Mouse (Mus musculus) brown adipose tissue, adult 24 weeks (tissue): ENCODE results near the gene Lpgat1. TPM values are rescaled to one million over a fixed set of nuclear protein-coding genes. Genes with fewer than 3 reads are reported as not detected.

ENCODE experiments used
- H3K27ac ChIP-seq: fragments of 200-500 bp; replicated peaks from 2 replicates; pipeline ENCODE4 v1.5.1; 2012; ENCODE audit warnings: low read depth, mild to moderate bottlenecking, low read length
- H3K4me1 ChIP-seq: fragments of 200-500 bp; 2 replicates; pipeline ENCODE4 v1.6.1; 2012; ENCODE audit warnings: low read length, mixed read lengths; ENCODE audit not compliant: control insufficient read depth, insufficient read depth, insufficient read length
- H3K4me3 ChIP-seq: fragments of 200-500 bp; 2 replicates; pipeline ENCODE4 v1.5.1; 2012; ENCODE audit warnings: low read depth, mild to moderate bottlenecking, low read length, moderate library complexity; ENCODE audit not compliant: insufficient read depth
- polyA plus RNA-seq: library from polyadenylated mRNA; stranded (reverse); fragments of >200 nt; gene quantifications from 2 replicates; pipeline ENCODE4 v1.2.4, GENCODE M21; 2012; ENCODE audit not compliant: missing spikeins, insufficient read depth, insufficient read length

Lpgat1 gene
- polyA plus RNA-seq, 1 experiment: 40.5 TPM

GRCm38 (mm10) chr1:191775116-191775515 lies 57.5 kb downstream of the Lpgat1 start:
- H3K4me3 ChIP-seq: no peak overlapping the region
- no peaks in the 10 kb centered on the region for H3K4me1 ChIP-seq
- H3K27ac ChIP-seq: no peak overlapping the region

GRCm38 (mm10) chr1:191777521-191777920 lies 59.9 kb downstream of the Lpgat1 start:
- Histone ChIP-seq H3K4me1 (no peaks in the 10 kb centered on the region), H3K27ac (no peak overlapping the region), H3K4me3 (no peak overlapping the region)

- H3K4me3 ChIP-seq: no peak overlapping the region
- H3K27ac ChIP-seq: no peak overlapping the region
- H3K4me1 ChIP-seq: no peaks in the 10 kb centered on the region
These were observed 62.8 kb downstream of the Lpgat1 start for GRCm38 (mm10) chr1:191780470-191780869.

- no peak overlapping the region for H3K27ac ChIP-seq
- no peak overlapping the region for H3K4me3 ChIP-seq
- no peaks in the 10 kb centered on the region for H3K4me1 ChIP-seq
These were observed 67.5 kb downstream of the Lpgat1 start for GRCm38 (mm10) chr1:191785108-191785507.

- Histone ChIP-seq H3K4me3 (no peak overlapping the region), H3K4me1 (no peaks in the 10 kb centered on the region), H3K27ac (no peak overlapping the region)
These were observed 68.6 kb downstream of the Lpgat1 start for GRCm38 (mm10) chr1:191786255-191786654.

- Histone ChIP-seq H3K4me3 (no peak overlapping the region), H3K4me1 (no peaks in the 10 kb centered on the region), H3K27ac (no peak overlapping the region)
These were observed 69.7 kb downstream of the Lpgat1 start for GRCm38 (mm10) chr1:191787379-191787778.

GRCm38 (mm10) chr1:191792991-191793390 lies 75.4 kb downstream of the Lpgat1 start:
- peaks cover 6% of the 10 kb centered on the region; the same call in 1 of the 2 replicates for H3K4me1 ChIP-seq
- no peak overlapping the region for H3K4me3 ChIP-seq
- no peak overlapping the region for H3K27ac ChIP-seq

GRCm38 (mm10) chr1:191793888-191794532 lies 76.4 kb downstream of the Lpgat1 start:
- Histone ChIP-seq H3K4me1 (peaks cover 6% of the 10 kb centered on the region; the same call in 1 of the 2 replicates), H3K27ac (no peak overlapping the region), H3K4me3 (no peak overlapping the region)

GRCm38 (mm10) chr1:191796238-191796896 lies 78.7 kb downstream of the Lpgat1 start:
- Histone ChIP-seq H3K27ac (no peak overlapping the region), H3K4me3 (no peak overlapping the region), H3K4me1 (peaks cover 6% of the 10 kb centered on the region; the same call in 1 of the 2 replicates)

- Histone ChIP-seq H3K27ac (peak overlapping the region; percentile 28; the same call in 1 of the 2 replicates), H3K4me3 (no peak overlapping the region), H3K4me1 (peaks cover 10% of the 10 kb centered on the region)
These were observed 84.6 kb downstream of the Lpgat1 start for GRCm38 (mm10) chr1:191802093-191802819.

GRCm38 (mm10) chr1:191802820-191803655 lies 85.4 kb downstream of the Lpgat1 start:
- peak overlapping the region; percentile 66 for H3K27ac ChIP-seq
- H3K4me3 ChIP-seq: no peak overlapping the region
- peaks cover 10% of the 10 kb centered on the region for H3K4me1 ChIP-seq

GRCm38 (mm10) chr1:191804747-191805146 lies 87.1 kb downstream of the Lpgat1 start:
- no peak overlapping the region for H3K4me3 ChIP-seq
- H3K27ac ChIP-seq: no peak overlapping the region
- peaks cover 10% of the 10 kb centered on the region for H3K4me1 ChIP-seq

- H3K4me1 ChIP-seq: peaks cover 10% of the 10 kb centered on the region
- no peak overlapping the region for H3K27ac ChIP-seq
- no peak overlapping the region for H3K4me3 ChIP-seq
These were observed 88.2 kb downstream of the Lpgat1 start for GRCm38 (mm10) chr1:191805788-191806187.

GRCm38 (mm10) chr1:191806740-191807139 lies 89.1 kb downstream of the Lpgat1 start:
- no peak overlapping the region for H3K4me3 ChIP-seq
- no peak overlapping the region for H3K27ac ChIP-seq

GRCm38 (mm10) chr1:191807979-191808378 lies 90.3 kb downstream of the Lpgat1 start:
- H3K4me1 ChIP-seq: peaks cover 5% of the 10 kb centered on the region
- H3K27ac ChIP-seq: no peak overlapping the region
- no peak overlapping the region for H3K4me3 ChIP-seq

More at GRCm38 (mm10) chr1:191806740-191807139, 89.1 kb downstream of the Lpgat1 start:
- peaks cover 10% of the 10 kb centered on the region for H3K4me1 ChIP-seq
